Mouse (Mus musculus): Measurements from ENCODE around the gene Zfp746. TPM values are rescaled to one million over a fixed set of nuclear protein-coding genes. Genes with fewer than 3 reads are reported as not detected.

Gene Zfp746
- total and polyA plus RNA-seq, 3 experiments: 8.7 to 9.8 (median 9.5) TPM

DNA sequence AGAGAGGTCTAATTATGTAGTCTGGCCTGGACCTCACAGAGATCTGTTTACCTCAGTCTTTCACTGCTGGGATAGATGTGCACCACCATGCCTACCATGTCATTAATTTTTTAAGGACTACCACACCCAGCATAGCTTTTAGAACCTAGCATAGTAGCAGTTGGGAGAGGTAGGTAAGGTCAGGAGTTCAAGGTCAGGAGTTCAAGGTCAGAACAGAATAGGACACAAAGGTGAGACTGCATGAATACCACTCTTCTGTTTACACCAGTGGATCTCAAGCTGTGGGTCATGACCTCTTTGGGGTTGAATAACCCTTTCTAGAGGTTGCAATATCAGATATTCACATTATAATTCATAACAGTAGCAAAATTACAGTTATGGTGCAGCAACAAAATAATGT, 53.7 kb downstream of the Zfp746 start:
- DNase-seq: no peak
- no peak for TF ChIP-seq POLR2A (IDR thresholded peaks at IDR 0.05; ENCODE audit: insufficient read depth, low read depth, low read length)
- no peak for TF ChIP-seq EP300 (IDR thresholded peaks at IDR 0.05; ENCODE audit: insufficient read depth, low read depth, low read length)
- TF ChIP-seq CTCF (IDR thresholded peaks at IDR 0.05): no peak
- Histone ChIP-seq H3K79me2 (replicated peaks; ENCODE audit: control insufficient read depth, insufficient read depth, low read length) (no peaks in the 10 kb centered on the region), H3K4me1 (ENCODE audit: control insufficient read depth, insufficient read depth, low read length) (no peaks in the 10 kb centered on the region), H3K4me3 (no peak overlapping the region), H3K27me3 (ENCODE audit: control insufficient read depth, insufficient read depth, low read length) (no peaks in the 10 kb centered on the region), H3K27ac (no peak overlapping the region), H3K9ac (ENCODE audit: low read depth, low read length) (no peak overlapping the region), H3K36me3 (ENCODE audit: control insufficient read depth, insufficient read depth, low read length) (peaks cover 3% of the 10 kb centered on the region; the same call in 1 of the 2 replicates)
- intact Hi-C loops (cut with DNase I): no loop called here

DNA sequence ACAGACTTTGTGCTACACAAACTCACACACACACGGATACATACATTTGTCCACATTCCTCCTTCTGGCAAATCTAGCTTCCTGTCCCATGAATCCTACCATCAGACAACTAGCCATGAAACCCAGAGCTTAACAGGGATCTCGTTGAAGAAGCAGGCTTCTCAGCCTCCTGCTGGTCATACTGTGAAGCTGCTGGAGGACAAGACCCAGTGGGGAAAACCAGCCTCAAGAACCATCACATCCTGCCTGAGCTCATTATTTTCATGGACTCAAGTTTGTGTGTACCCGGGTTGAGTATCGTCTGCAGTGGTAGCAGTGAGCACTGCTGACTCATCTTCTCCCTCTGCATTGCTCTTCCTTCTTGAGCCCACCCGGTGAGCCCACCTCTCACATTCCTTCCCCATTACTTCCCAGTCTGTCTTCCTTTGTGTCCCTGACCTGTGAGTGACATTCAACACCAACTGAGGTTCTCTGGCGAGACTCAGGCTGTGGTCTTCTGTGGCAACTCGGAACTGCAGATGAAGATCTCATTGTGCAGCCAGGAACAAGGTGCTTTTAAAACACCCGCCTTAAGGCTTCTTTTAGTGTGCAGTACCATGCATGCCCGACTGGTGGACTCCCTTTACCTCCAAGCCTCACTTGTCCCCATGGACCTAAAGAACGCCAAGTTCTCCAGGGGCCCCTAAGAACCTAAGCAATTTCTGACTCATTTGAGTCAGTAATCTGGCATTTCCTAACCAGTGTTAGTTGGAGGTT, 60.3 kb downstream of the Zfp746 start:
- no peaks in the 10 kb centered on the region for H3K36me3 ChIP-seq (ENCODE audit: control insufficient read depth, insufficient read depth, low read length)
- no peak overlapping the region for H3K27ac ChIP-seq
- H3K4me1 ChIP-seq (ENCODE audit: control insufficient read depth, insufficient read depth, low read length): no peaks in the 10 kb centered on the region
- no peaks in the 10 kb centered on the region for H3K79me2 ChIP-seq (replicated peaks; ENCODE audit: control insufficient read depth, insufficient read depth, low read length)
- TF ChIP-seq POLR2A (IDR thresholded peaks at IDR 0.05; ENCODE audit: insufficient read depth, low read depth, low read length) (no peak), CTCF (IDR thresholded peaks at IDR 0.05) (0 out of 2 replicates have a peak, but pooled peaks have one; percentile 4)
- intact Hi-C loops (cut with DNase I): no loop called here
- 95% methylated on average over 10 of the region's 10 CpGs for WGBS
- no peak overlapping the region for H3K4me3 ChIP-seq
- H3K27me3 ChIP-seq (ENCODE audit: control insufficient read depth, insufficient read depth, low read length): peaks cover 3% of the 10 kb centered on the region; the same call in 1 of the 2 replicates
- no peak for DNase-seq
- no peak overlapping the region for H3K9ac ChIP-seq (ENCODE audit: low read depth, low read length)

DNA sequence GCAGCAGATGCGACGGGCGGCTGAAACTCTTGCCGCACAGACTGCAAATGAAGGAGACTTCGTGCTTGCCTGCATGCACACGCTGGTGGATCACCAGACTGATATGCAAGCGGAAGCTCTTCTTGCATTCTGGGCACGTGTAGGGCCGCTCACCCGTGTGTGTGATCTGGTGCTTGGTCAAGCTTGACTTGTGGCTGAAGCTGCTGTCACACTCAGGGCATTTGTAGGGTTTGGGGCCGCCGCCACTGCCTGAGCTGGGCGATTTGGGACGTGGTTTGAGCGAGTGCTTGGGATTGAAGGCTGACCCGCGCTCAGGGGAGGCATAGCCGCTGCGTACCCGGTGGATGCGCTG, 61.4 kb downstream of the Zfp746 start:
- Histone ChIP-seq H3K4me3 (no peak overlapping the region), H3K4me1 (ENCODE audit: control insufficient read depth, insufficient read depth, low read length) (no peaks in the 10 kb centered on the region), H3K9ac (ENCODE audit: low read depth, low read length) (no peak overlapping the region), H3K27me3 (ENCODE audit: control insufficient read depth, insufficient read depth, low read length) (peaks cover 3% of the 10 kb centered on the region; the same call in 1 of the 2 replicates), H3K79me2 (replicated peaks; ENCODE audit: control insufficient read depth, insufficient read depth, low read length) (no peaks in the 10 kb centered on the region), H3K27ac (no peak overlapping the region), H3K36me3 (ENCODE audit: control insufficient read depth, insufficient read depth, low read length) (no peaks in the 10 kb centered on the region)
- intact Hi-C loops (cut with DNase I): no loop called here
- DNase-seq: no peak
- TF ChIP-seq CTCF (IDR thresholded peaks at IDR 0.05): no peak
- no peak for TF ChIP-seq EP300 (IDR thresholded peaks at IDR 0.05; ENCODE audit: insufficient read depth, low read depth, low read length)
- TF ChIP-seq POLR2A (IDR thresholded peaks at IDR 0.05; ENCODE audit: insufficient read depth, low read depth, low read length): no peak
- WGBS: 97% methylated on average over 21 of the region's 21 CpGs

DNA sequence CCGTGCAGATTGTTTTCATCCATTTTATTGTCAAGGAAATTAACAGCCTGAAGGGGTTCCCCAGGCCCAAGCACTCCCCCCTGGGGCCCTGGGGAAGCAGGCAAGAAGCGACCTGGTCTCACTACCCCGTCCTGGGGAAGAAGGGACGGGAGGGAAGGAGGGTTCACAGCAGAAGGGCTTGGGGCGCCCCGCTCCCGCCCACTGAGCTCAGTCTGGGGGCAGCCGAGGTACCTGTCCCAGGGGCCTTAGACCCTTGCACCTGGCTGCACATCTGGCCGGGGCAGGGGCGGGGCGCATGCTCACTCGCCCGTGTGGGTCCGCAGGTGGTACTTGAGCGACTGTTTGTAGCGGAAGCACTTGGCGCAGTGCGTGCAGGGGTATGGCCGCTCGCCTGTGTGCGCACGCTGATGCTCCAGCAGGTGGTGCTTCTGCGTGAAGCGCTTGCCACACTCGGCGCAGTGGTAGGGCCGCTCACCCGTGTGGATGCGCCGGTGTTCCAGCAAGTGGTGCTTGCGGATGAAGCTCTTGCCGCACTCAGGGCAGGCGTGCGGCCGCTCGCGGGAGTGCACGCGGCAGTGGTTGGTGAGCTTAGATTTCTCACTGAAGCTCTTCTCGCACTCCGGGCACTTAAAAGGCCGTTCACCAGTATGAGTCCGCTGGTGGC, 61.9 kb downstream of the Zfp746 start:
- Histone ChIP-seq H3K79me2 (replicated peaks; ENCODE audit: control insufficient read depth, insufficient read depth, low read length) (no peaks in the 10 kb centered on the region), H3K4me3 (no peak overlapping the region), H3K4me1 (ENCODE audit: control insufficient read depth, insufficient read depth, low read length) (no peaks in the 10 kb centered on the region), H3K36me3 (ENCODE audit: control insufficient read depth, insufficient read depth, low read length) (no peaks in the 10 kb centered on the region), H3K9ac (ENCODE audit: low read depth, low read length) (no peak overlapping the region), H3K27ac (no peak overlapping the region), H3K27me3 (ENCODE audit: control insufficient read depth, insufficient read depth, low read length) (peaks cover 3% of the 10 kb centered on the region; the same call in 1 of the 2 replicates)
- whole genome bisulfite sequencing: 97% methylated on average over 43 of the region's 43 CpGs
- TF ChIP-seq EP300 (IDR thresholded peaks at IDR 0.05; ENCODE audit: insufficient read depth, low read depth, low read length) (no peak), POLR2A (IDR thresholded peaks at IDR 0.05; ENCODE audit: insufficient read depth, low read depth, low read length) (no peak), CTCF (IDR thresholded peaks at IDR 0.05) (no peak)
- intact Hi-C loops (cut with DNase I): no loop called here
- no peak for DNase-seq

DNA sequence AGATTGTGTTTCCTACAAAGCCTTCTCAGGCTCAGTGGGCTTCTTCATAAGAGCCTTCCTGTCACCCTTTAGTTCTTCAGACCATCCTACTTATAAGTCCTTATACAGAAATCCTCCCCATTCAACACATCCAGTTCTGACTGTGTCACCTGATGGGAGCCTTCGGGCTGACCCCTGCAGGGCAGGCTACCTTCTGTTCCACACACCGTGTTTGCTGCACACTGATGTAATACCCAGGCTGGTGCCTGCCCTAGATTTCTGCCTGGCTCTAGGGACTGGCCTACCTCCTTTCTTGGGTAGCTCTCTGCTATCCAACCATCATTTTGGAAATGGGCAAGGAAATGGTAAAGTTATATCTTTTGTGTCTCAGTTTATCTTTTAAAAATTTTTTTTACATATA, 63.7 kb downstream of the Zfp746 start:
- no peak for DNase-seq
- Histone ChIP-seq H3K27me3 (ENCODE audit: control insufficient read depth, insufficient read depth, low read length) (peaks cover 3% of the 10 kb centered on the region; the same call in 1 of the 2 replicates), H3K4me3 (no peak overlapping the region), H3K9ac (ENCODE audit: low read depth, low read length) (no peak overlapping the region), H3K27ac (no peak overlapping the region), H3K4me1 (ENCODE audit: control insufficient read depth, insufficient read depth, low read length) (no peaks in the 10 kb centered on the region), H3K79me2 (replicated peaks; ENCODE audit: control insufficient read depth, insufficient read depth, low read length) (no peaks in the 10 kb centered on the region), H3K36me3 (ENCODE audit: control insufficient read depth, insufficient read depth, low read length) (no peaks in the 10 kb centered on the region)
- 94% methylated on average over 2 of the region's 2 CpGs for WGBS
- intact Hi-C loops (cut with DNase I): no loop called here
- no peak for TF ChIP-seq POLR2A (IDR thresholded peaks at IDR 0.05; ENCODE audit: insufficient read depth, low read depth, low read length)
- no peak for TF ChIP-seq CTCF (IDR thresholded peaks at IDR 0.05)
- no peak for TF ChIP-seq EP300 (IDR thresholded peaks at IDR 0.05; ENCODE audit: insufficient read depth, low read depth, low read length)

DNA sequence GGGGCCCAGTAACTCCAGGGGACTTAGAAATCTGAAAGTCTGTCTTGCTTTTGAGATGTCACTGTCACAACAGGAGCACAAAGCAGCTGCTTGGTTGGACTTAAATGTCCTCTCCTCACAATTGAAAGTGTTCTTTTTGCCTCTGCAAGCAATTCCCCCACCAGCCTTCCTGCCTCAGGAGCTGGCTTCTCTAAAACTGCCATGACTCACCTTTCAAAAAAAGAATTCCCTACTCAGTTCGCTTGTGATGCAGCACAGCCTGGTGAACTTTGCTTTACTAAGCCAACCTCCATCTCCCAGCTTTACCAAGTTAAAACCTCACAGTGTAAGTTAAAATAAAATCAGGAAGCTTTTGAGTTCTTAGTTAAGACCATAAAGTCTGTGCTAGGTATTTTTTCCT, 64.7 kb downstream of the Zfp746 start:
- TF ChIP-seq CTCF (IDR thresholded peaks at IDR 0.05) (no peak), EP300 (IDR thresholded peaks at IDR 0.05; ENCODE audit: insufficient read depth, low read depth, low read length) (no peak), POLR2A (IDR thresholded peaks at IDR 0.05; ENCODE audit: insufficient read depth, low read depth, low read length) (no peak)
- H3K9ac ChIP-seq (ENCODE audit: low read depth, low read length): no peak overlapping the region
- DNase-seq: no peak
- H3K27ac ChIP-seq: no peak overlapping the region
- H3K4me1 ChIP-seq (ENCODE audit: control insufficient read depth, insufficient read depth, low read length): no peaks in the 10 kb centered on the region
- intact Hi-C loops (cut with DNase I): no loop called here
- no peak overlapping the region for H3K4me3 ChIP-seq
- 75% methylated on average over 1 of the region's 1 CpGs for WGBS
- peaks cover 3% of the 10 kb centered on the region; the same call in 1 of the 2 replicates for H3K27me3 ChIP-seq (ENCODE audit: control insufficient read depth, insufficient read depth, low read length)
- H3K36me3 ChIP-seq (ENCODE audit: control insufficient read depth, insufficient read depth, low read length): no peaks in the 10 kb centered on the region
- H3K79me2 ChIP-seq (replicated peaks; ENCODE audit: control insufficient read depth, insufficient read depth, low read length): no peaks in the 10 kb centered on the region

Data from heart, adult 2 months (tissue).